Mouse (Mus musculus): Measurements from ENCODE around the gene Setdb1.

DNA sequence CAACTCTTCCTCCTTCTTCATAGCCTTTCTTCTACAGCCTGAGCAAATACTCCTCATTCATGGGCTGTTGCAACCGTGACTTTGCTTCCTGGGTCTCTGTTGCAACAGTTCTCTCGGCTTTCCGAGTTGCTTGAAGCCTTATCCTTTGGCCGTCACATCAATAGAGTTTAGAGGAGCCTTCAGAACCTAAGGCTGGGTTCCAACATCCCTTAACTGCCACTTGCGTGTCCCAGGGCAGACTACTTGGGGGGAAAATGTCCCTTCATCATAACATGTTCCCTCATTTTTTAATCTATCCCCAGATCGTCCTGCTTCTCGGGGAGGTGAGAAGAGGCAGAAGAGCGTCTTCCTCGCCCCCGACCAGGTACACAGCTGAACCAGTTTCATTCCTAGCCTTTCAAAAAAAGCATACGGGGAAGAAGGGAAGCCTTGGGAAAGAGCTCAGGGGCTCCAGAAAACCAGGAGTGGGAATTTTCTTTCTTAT, 74.6 kb downstream of the Setdb1 start:
- TF ChIP-seq CTCF (IDR thresholded peaks at IDR 0.05; ENCODE audit: borderline replicate concordance, extremely low read depth, insufficient read depth, insufficient read length) (no peak), POLR2A (IDR thresholded peaks at IDR 0.05; ENCODE audit: borderline replicate concordance, extremely low read depth, insufficient read depth, insufficient read length, poor library complexity, severe bottlenecking) (no peak)

Data from brain, embryonic 14.5 days (tissue).